Mouse (Mus musculus): ENCODE results near the gene Gpr55.

Gpr55 gene

GRCm38 (mm10) chr1:85957290-85957689 is 3.5 kb downstream of the Gpr55 start:
- no peak for DNase-seq

- DNase-seq, result no peak
Observed at GRCm38 (mm10) chr1:85955150-85955549, 5.7 kb downstream of the Gpr55 start.

- no peak for DNase-seq
Observed at GRCm38 (mm10) chr1:85949085-85949684, 11.6 kb downstream of the Gpr55 start.

- no peak for DNase-seq
Observed at GRCm38 (mm10) chr1:85942318-85942717, 18.5 kb downstream of the Gpr55 start.

- no peak for DNase-seq
Observed at GRCm38 (mm10) chr1:85937323-85937722, 23.5 kb downstream of the Gpr55 start.

GRCm38 (mm10) chr1:85936265-85936664 is 24.5 kb downstream of the Gpr55 start:
- DNase-seq, result no peak

GRCm38 (mm10) chr1:85935148-85935852 is 25.5 kb downstream of the Gpr55 start:
- peak; percentile 73 for DNase-seq

- no peak for DNase-seq
Observed at GRCm38 (mm10) chr1:85934560-85934959, 26.2 kb downstream of the Gpr55 start.

GRCm38 (mm10) chr1:85933631-85934465 is 27.0 kb downstream of the Gpr55 start:
- no peak for DNase-seq

GRCm38 (mm10) chr1:85933226-85933625 is 27.6 kb downstream of the Gpr55 start:
- peak; percentile 22 to 29 for DNase-seq

- no peak for DNase-seq
Observed at GRCm38 (mm10) chr1:85931170-85931569, 29.6 kb downstream of the Gpr55 start.

GRCm38 (mm10) chr1:85929406-85929805 is 31.4 kb downstream of the Gpr55 start:
- no peak for DNase-seq

- DNase-seq, result no peak
Observed at GRCm38 (mm10) chr1:85928688-85929065, 32.1 kb downstream of the Gpr55 start.

- DNase-seq, result no peak
Observed at GRCm38 (mm10) chr1:85928057-85928687, 32.6 kb downstream of the Gpr55 start, which contains the start of gene 4933407L21Rik. 4933407L21Rik (plus strand) TSS chr1:85928483.

GRCm38 (mm10) chr1:85925183-85925582 is 35.6 kb downstream of the Gpr55 start:
- no peak for DNase-seq

GRCm38 (mm10) chr1:85922865-85923211 is 38.0 kb downstream of the Gpr55 start:
- DNase-seq, result no peak

- DNase-seq, result no peak
Observed at GRCm38 (mm10) chr1:85922127-85922864, 38.5 kb downstream of the Gpr55 start.

- DNase-seq, result no peak
Observed at GRCm38 (mm10) chr1:85921725-85922124, 39.1 kb downstream of the Gpr55 start.

- no peak for DNase-seq
Observed at GRCm38 (mm10) chr1:85919621-85920020, 41.2 kb downstream of the Gpr55 start.

GRCm38 (mm10) chr1:85916830-85917450 is 43.9 kb downstream of the Gpr55 start:
- no peak for DNase-seq

GRCm38 (mm10) chr1:85915890-85916289 is 44.9 kb downstream of the Gpr55 start:
- no peak for DNase-seq

Measured in B cell, adult 2 months (primary cell).